Mouse (Mus musculus) layer of hippocampus, postnatal 36 days (tissue): Measurements from ENCODE around the gene Psmd7. TPM values are rescaled to one million over a fixed set of nuclear protein-coding genes. Genes with fewer than 3 reads are reported as not detected.

Experiments
- microRNA-seq, 2 experiments: library from miRNA; unstranded; fragments of <30 nt; microRNA quantifications; one replicate each; pipeline ENCODE4 v1.2.0; 2021
- total RNA-seq, 2 experiments: library from RNA; stranded (reverse); gene quantifications; 2 replicates each; pipeline ENCODE4 v1.2.3; 2021

The Psmd7 gene
- total RNA-seq, 2 experiments from 2014 or later: 103 to 108 TPM

Small RNA genes lying within 50 kb of the gene (microRNA-seq; reads per million reads assigned to microRNA genes)
- 911 to 942 reads per million in 2 experiments for gene Mir140

Other genes starting within 250 kb of the Psmd7 start
- gene Nqo1, start 185.3 kb downstream of the Psmd7 start, total RNA-seq: 1 to 10 TPM; 5.5 to 6.4 TPM
- gene Nob1, start 163.4 kb downstream of the Psmd7 start, total RNA-seq: 10 to 100 TPM; 39.9 to 47.7 TPM
- gene Wwp2, start 152.1 kb downstream of the Psmd7 start, total RNA-seq: 10 to 100 TPM; 36.7 to 38.8 TPM